Mouse (Mus musculus): ENCODE data around the gene 2210408I21Rik.

Gene 2210408I21Rik

GRCm38 (mm10) chr13:77489938-77490651, 354.8 kb downstream of the 2210408I21Rik start:
- no peak for DNase-seq (ENCODE audit: low spot score)

DNA sequence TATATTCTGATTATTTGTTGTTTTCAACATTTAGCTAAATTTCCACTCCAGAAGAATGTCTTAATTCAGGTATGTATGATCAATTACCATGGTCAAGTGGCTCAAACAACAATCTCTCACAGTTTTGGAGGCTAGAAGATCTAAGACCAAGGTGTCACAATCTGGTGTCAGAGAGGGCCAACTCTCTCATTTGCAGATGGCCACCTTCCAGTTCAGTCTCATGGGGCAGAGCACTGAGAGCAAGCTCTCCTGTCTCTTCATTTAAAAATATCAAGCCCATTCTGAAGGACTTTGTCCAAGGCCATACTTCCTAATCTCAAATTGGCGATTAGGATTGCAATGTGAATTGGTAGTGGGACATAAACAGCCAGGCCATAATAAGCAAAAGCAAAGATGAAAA, 378.7 kb downstream of the 2210408I21Rik start:
- no peak for DNase-seq (ENCODE audit: low spot score)

GRCm38 (mm10) chr13:77528960-77529699, 393.8 kb downstream of the 2210408I21Rik start:
- no peak for DNase-seq (ENCODE audit: low spot score)

- no peak for DNase-seq (ENCODE audit: low spot score)
These were observed 394.4 kb downstream of the 2210408I21Rik start for GRCm38 (mm10) chr13:77529760-77530159.

DNA sequence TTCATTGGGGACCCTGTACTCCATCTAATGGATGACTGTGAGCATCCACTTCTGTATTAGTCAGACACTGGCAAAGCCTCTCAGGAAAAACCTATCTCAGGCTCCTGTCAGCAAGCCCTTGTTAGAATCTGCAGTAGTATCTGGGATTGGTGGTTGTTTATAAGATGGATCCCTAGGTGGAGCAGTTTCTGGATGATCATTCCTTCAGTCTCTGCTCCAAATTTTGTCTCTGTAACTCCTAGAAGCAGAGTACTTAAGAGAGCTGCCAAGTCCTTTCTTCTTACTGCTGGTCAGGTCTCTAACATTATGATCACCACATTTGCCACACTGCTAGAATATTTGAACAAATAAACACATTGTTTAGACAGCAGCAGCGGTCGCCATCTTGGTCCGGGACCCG, 402.1 kb downstream of the 2210408I21Rik start:
- no peak for DNase-seq (ENCODE audit: low spot score)

- no peak for DNase-seq (ENCODE audit: low spot score)
These were observed 412.4 kb downstream of the 2210408I21Rik start for GRCm38 (mm10) chr13:77547486-77548385.

DNA sequence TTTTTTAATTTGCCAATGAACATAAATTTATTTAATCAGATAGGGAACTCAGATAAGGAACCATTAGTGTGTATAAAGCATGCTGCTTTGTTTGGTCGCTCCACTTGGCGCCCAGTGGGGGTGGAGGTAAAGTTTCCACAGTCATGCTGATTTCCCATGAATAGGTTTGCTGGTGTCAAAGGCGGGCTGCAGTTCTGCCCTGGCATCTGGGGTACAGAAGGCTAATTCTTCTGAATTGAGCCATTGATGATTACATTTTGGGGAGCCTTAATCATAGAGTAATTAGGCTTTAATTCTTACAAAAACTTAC, 413.0 kb downstream of the 2210408I21Rik start:
- DNase-seq (ENCODE audit: low spot score): no peak

- no peak for DNase-seq (ENCODE audit: low spot score)
These were observed 413.4 kb downstream of the 2210408I21Rik start for GRCm38 (mm10) chr13:77548750-77549149.

GRCm38 (mm10) chr13:77594011-77594410, 458.7 kb downstream of the 2210408I21Rik start:
- no peak for DNase-seq (ENCODE audit: low spot score)

DNA sequence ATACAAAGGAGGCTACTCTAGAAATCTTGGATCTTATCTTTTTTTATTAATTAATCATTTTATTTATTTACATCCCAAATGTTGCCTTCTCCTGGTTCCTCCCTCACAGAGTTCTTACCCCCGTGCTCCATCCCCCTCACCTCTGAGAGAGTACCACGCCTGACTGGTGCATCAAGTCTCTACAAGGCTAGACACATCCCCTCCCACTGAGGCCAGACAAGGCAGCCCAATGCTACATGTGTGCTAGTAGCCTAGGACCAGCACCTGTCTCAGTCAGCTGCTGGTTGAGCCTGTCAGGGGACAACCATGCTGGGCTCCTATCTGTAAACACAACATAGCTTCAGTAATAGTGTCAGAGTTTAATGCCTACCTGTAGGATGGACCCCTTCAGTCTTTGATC, 480.0 kb downstream of the 2210408I21Rik start:
- DNase-seq (ENCODE audit: low spot score): no peak

Measured in urinary bladder, postnatal 14 days (tissue).